Mouse (Mus musculus) limb, embryonic 14.5 days (tissue): ENCODE measurements around the gene Mcoln1. TPM values are rescaled to one million over a fixed set of nuclear protein-coding genes. Genes with fewer than 3 reads are reported as not detected.

Source experiments
- ATAC-seq: fragments of 200-750 bp; cut with Nextera tagmentation; 2 replicates; pipeline ENCODE4 v1.8.0; 2017; ENCODE audit warnings: low read depth, moderate number of reproducible peaks, moderate TSS enrichment; ENCODE audit not compliant: low FRiP score
- DNase-seq: peaks from one replicate; pipeline ENCODE4 v3.0.0-alpha.2; 2015; ENCODE audit warnings: low spot score
- H3K27ac ChIP-seq: fragments of 300-500 bp; sonication (generic); replicated peaks from 2 replicates; pipeline ENCODE4 v1.5.1; 2014; ENCODE audit warnings: low read depth, mild to moderate bottlenecking, low read length, moderate library complexity, mixed read lengths
- H3K27me3 ChIP-seq: fragments of 300-500 bp; sonication (generic); 2 replicates; pipeline ENCODE4 v1.6.1; 2014; ENCODE audit warnings: low read length, mixed read lengths; ENCODE audit not compliant: control insufficient read depth, insufficient read depth
- H3K36me3 ChIP-seq: fragments of 300-500 bp; sonication (generic); 2 replicates; pipeline ENCODE4 v1.6.1; 2014; ENCODE audit warnings: mild to moderate bottlenecking, low read length, moderate library complexity, mixed read lengths; ENCODE audit not compliant: control insufficient read depth, insufficient read depth
- H3K4me1 ChIP-seq: fragments of 300-500 bp; sonication (generic); 2 replicates; pipeline ENCODE4 v1.6.1; 2014; ENCODE audit warnings: antibody characterized with exemption, low read length, mixed read lengths; ENCODE audit not compliant: control insufficient read depth, insufficient read depth
- H3K4me2 ChIP-seq: fragments of 300-500 bp; sonication (generic); replicated peaks from 2 replicates; pipeline ENCODE4 v1.6.1; 2014; ENCODE audit warnings: low read depth, mild to moderate bottlenecking, low read length, moderate library complexity; ENCODE audit not compliant: severe bottlenecking
- H3K4me3 ChIP-seq: fragments of 300-500 bp; sonication (generic); replicated peaks from 2 replicates; pipeline ENCODE4 v1.5.1; 2014; ENCODE audit warnings: low read length
- H3K9ac ChIP-seq: fragments of 300-500 bp; sonication (generic); 2 replicates; pipeline ENCODE4 v1.6.1; 2014; ENCODE audit warnings: mild to moderate bottlenecking, low read depth, low read length, moderate library complexity; ENCODE audit not compliant: severe bottlenecking
- H3K9me3 ChIP-seq: fragments of 300-500 bp; sonication (generic); 2 replicates; pipeline ENCODE4 v1.6.1; 2016; ENCODE audit warnings: low read length; ENCODE audit not compliant: control insufficient read depth
- POLR2A ChIP-seq: fragments of 200-500 bp; IDR thresholded peaks from 2 replicates; pipeline ENCODE4 v1.8.0; 2012; ENCODE audit warnings: inconsistent platforms, mild to moderate bottlenecking, moderate library complexity, borderline replicate concordance; ENCODE audit not compliant: insufficient read depth, insufficient read length; ENCODE audit errors: extremely low read depth
- WGBS: fragments of 180-500 bp; shearing (Covaris S2); extraction: QIAGEN DNeasy Blood & Tissue Kit; methylation state at CpG from one replicate; pipeline ENCODE4 v1.1.7; 2014; 5-methylcytosine and 5-hydroxymethylcytosine counted together
- polyA plus RNA-seq, 2 experiments: library from polyadenylated mRNA; depleted of rRNA in 1 of 2; stranded (reverse) in 1 of 2; unstranded in 1 of 2; fragments of >200 nt; fragmentation: Nextera tagmentation in 1 of 2; extraction: Ambion mirVana in 1 of 2; gene quantifications; 2 replicates each; pipeline versions ENCODE4 v1.2.1 to v1.2.3; 2012 to 2014

The Mcoln1 gene
- 148 and 202 TPM in 2 replicates for polyA plus RNA-seq (2012; rRNA removed)
- 36.6 and 42.3 TPM in 2 replicates for polyA plus RNA-seq (2014; fragmentation: Nextera tagmentation; extraction: Ambion mirVana)

DNA sequence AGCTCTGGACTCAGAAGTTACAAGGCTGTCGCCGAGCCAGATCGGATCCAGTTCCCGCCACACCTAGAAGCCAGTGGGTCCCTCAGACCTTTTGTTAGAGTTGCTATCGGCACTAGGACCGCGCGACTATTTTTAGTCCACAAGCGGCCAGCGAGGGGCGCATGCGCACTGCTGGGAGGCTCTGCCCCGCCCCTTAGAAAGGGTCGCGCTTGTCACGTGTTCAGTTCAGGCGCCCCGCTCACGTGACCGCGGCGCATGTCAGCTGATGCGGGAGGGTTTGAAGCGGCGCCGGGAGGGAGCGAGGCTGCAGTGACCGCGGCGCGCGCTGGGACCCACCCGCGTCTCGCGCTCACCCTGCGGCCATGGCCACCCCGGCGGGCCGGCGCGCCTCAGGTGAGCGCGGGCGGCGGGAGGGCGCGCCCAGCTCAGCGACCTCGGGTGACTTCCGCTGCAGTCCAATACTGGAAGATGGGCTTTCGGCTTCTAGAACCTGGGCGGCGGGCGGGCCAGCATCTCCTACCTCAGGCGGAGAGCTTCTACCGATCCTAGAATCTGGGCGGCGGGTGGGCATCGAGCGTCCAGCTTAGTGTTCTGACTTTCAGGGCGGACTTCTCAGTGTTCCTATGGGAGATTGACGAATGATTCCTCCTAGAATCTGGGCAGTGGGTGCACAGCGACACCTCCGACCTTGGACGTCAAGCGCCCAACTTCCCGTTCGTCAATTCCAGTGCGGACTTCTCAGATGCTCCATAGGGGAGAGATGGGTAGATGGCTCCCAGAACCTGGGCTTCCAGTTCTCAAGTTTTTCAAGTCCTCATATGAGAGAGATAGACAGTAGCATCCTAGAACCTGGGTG, at the start of gene Mcoln1:
TSS of gene Mcoln1 (plus strand) at position 223 of the 856 bp plus-strand sequence.
- H3K4me1 ChIP-seq: peaks cover 9% of the 10 kb centered on the region
- ATAC-seq (peak; percentile 92), DNase-seq (peak; percentile 98)
- H3K9me3 ChIP-seq: peaks cover 3% of the 10 kb centered on the region; the same call in 1 of the 2 replicates
- peak within 1 kb of the TSS; percentile 76 for H3K4me2 ChIP-seq
- H3K27me3 ChIP-seq: no peaks in the 10 kb centered on the region
- H3K9ac ChIP-seq: peak within 1 kb of the TSS; percentile 85
- TF ChIP-seq POLR2A: no peak
- H3K36me3 ChIP-seq: peaks cover 24% of the 10 kb centered on the region
- peak within 1 kb of the TSS; percentile 92 for H3K27ac ChIP-seq
- peak within 1 kb of the TSS; percentile 84 for H3K4me3 ChIP-seq
- under 1% methylated on average over 41 of the region's 70 CpGs for WGBS

DNA sequence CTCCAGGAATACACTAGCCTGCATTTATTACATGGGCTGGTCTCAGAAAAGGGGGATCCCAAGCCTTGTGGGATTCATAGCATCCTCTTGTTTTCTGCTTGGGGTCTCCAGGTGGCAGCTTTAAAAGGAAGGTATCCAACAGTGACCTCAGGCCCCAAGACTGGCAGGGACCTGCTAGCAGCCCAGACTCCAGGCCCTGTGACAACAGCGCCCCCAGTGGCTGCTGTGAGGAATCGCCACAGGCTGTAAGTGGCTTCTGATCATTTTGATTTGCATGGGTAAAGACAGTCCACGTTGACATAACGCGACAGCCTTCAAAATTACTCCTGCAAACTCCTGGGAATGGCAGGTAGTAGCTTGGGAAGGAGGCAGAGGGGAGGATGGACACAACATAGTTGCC, 49.6 kb upstream of the Mcoln1 start:
- H3K27ac ChIP-seq: no peak overlapping the region
- ATAC-seq: no peak
- DNase-seq: no peak

DNA sequence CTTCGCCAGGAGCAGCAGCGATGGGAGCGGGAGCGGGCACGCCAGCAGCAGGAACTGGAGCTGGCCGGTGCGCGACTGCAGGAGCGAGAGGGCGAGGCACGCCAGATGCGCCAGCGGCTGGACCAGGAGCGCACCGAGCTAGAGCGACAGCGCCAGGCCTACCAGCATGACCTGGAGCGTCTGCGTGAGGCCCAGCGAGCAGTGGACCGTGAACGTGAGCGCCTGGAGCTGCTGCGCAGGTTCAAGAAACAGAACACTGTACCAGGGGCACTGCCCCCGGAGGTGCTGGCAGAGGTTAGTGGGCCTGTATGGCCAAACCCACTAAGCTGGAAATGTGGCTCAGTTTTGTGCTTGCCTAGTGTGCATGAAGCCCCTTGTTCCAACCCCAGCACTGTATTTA, 48.3 kb upstream of the Mcoln1 start:
- Histone ChIP-seq H3K27me3 (no peaks in the 10 kb centered on the region), H3K27ac (no peak overlapping the region), H3K4me1 (no peaks in the 10 kb centered on the region), H3K4me2 (no peak overlapping the region), H3K4me3 (no peak overlapping the region), H3K9ac (no peak overlapping the region), H3K9me3 (no peaks in the 10 kb centered on the region), H3K36me3 (peaks cover 96% of the 10 kb centered on the region)
- 98% methylated on average over 25 of the region's 25 CpGs for WGBS
- TF ChIP-seq POLR2A: no peak
- no peak for ATAC-seq
- no peak for DNase-seq

More for the DNA sequence above, 49.6 kb upstream of the Mcoln1 start:
- Histone ChIP-seq H3K9me3 (no peaks in the 10 kb centered on the region), H3K4me1 (no peaks in the 10 kb centered on the region), H3K4me2 (no peak overlapping the region), H3K4me3 (no peak overlapping the region), H3K9ac (no peak overlapping the region), H3K27me3 (no peaks in the 10 kb centered on the region), H3K36me3 (peaks cover 94% of the 10 kb centered on the region)
- 31% methylated on average over 5 of the region's 5 CpGs for WGBS
- TF ChIP-seq POLR2A: no peak

DNA sequence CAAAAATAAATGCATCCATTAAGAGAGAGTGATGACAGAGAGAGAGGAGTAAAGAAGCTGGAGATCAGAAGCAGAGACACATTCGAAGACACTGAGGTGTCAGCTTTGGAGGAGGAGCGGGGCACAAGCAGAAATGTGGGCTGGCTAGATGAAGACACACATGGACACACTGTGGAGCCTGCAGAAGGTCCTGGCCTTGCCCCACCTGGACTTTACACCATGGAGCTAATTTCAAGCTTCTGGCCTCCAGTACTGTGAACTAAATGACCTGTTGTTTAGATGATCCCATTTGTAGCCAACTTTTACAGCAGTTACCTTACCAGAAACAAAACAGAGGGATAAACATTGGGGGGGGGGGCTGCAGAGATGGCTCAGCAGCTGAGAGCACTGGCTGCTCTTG, 37.0 kb upstream of the Mcoln1 start:
- Histone ChIP-seq H3K4me2 (no peak overlapping the region), H3K9me3 (no peaks in the 10 kb centered on the region), H3K4me3 (no peak overlapping the region), H3K9ac (no peak overlapping the region), H3K36me3 (peaks cover 12% of the 10 kb centered on the region), H3K27ac (no peak overlapping the region), H3K27me3 (no peaks in the 10 kb centered on the region), H3K4me1 (no peaks in the 10 kb centered on the region)
- no peak for DNase-seq
- WGBS: 89% methylated on average over 2 of the region's 2 CpGs
- TF ChIP-seq POLR2A: no peak
- ATAC-seq: no peak

DNA sequence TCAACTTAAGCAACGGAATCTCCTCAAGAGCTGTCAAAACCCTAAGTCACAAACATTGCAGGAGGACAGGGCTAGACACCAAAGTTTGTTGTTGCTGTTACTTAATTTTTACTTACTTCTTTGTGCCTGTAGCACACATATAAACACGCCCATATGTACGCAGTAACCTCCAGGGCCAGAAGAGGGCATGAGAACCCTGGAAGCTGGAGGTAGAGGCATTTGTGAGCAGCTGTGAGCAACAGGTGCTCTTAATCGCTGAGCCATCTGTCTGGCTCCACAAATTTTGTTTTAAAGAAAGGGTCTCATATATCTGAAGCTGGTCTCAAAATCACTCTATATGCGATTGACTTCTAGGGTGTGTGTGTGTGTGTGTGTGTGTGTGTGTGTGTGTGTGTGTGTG, 35.9 kb upstream of the Mcoln1 start:
- no peak for TF ChIP-seq POLR2A
- WGBS: 47% methylated on average over 5 of the region's 5 CpGs
- no peak overlapping the region for H3K27ac ChIP-seq
- H3K4me1 ChIP-seq: no peaks in the 10 kb centered on the region
- DNase-seq (peak; percentile 63), ATAC-seq (peak; percentile 58)
- no peak overlapping the region for H3K9ac ChIP-seq
- H3K9me3 ChIP-seq: no peaks in the 10 kb centered on the region
- 0 out of 2 replicates have a peak, but pooled peaks cover 2% of the 10 kb centered on the region for H3K36me3 ChIP-seq
- H3K4me2 ChIP-seq: no peak overlapping the region
- no peak overlapping the region for H3K4me3 ChIP-seq
- no peaks in the 10 kb centered on the region for H3K27me3 ChIP-seq
